9 mouse cellular contexts compared by ENCODE assay signal in the genomic region with DNA sequence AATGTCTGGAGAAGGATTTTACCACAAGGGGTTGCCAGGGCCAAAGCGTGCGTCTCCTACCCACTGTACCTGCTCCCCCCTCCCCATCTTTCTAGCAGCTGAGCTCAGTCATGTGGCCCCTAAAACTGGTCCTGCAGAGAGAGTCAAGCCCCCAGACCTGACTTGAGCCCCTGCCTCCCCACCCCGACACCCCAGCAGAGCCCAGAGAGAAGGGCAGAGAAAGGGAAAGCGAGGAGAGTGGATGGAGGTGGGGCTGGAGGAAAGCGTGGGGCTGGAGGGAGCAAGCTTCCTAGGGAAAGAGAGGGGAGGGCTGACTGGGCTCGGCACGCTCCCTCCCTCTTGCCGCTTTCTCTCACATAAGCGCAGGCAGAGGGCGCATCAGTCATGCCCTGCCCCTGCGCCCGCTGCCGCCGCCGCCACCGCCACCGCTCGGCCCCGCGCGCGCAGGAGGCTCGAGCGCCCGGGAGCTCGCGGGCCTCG. TPM values are rescaled to one million over a fixed set of nuclear protein-coding genes. Genes with fewer than 3 reads are reported as not detected.
DNase-seq lines count a peak whose midpoint lies in the region; ATAC-seq and TF ChIP-seq lines count a peak whose summit lies in the region.
"Had no signal": no experiment of that assay in that cellular context is flagged by ENCODE, and none has a peak within 500 bp of the region (broad histone marks: within the 10 kb centered on the region; RNA-seq: fewer than 3 reads in every experiment).

No protein-coding gene starts in this region.

- peak; percentile 48 for TF ChIP-seq CTCF in hindbrain, postnatal 0 days (IDR thresholded peaks at IDR 0.05; ENCODE audit: low read depth)

- no peaks in the 10 kb centered on the region for H3K4me1 ChIP-seq in hindbrain, postnatal 0 days (ENCODE audit: insufficient read depth, low read length)

- peak; percentile 93 for ATAC-seq in hindbrain, postnatal 0 days
- peak; percentile 73 for ATAC-seq in megakaryocyte progenitor cell, adult 5-6 weeks (replicated peaks; ENCODE audit: poor library complexity)

- peak overlapping the region; percentile 90 for H3K4me3 ChIP-seq in hindbrain, postnatal 0 days (ENCODE audit: low read length)

- H3K4me2 ChIP-seq in hindbrain, postnatal 0 days (ENCODE audit: low read depth, low read length), result peak overlapping the region; percentile 67

- DNase-seq in layer of hippocampus, adult 11-12 months (ENCODE audit: low spot score), result peak; percentile 23
- DNase-seq in layer of hippocampus, adult 9-10 months (ENCODE audit: low spot score), result no peak
- peak; percentile 20 for DNase-seq in cerebellum, adult 8-10 months
- peak; percentile 68 for DNase-seq in forelimb bud, embryonic 11.5 days (ENCODE audit: low read depth, low spot score)
- DNase-seq in hindbrain, postnatal 0 days (ENCODE audit: low spot score), result peak; percentile 83
- peak; percentile 38 to 45 for DNase-seq in left cerebral cortex, postnatal 36 days (ENCODE audit: low spot score in 2 of 2)
- peak; percentile 64 to 67 for DNase-seq in right cerebral cortex, postnatal 10 days (ENCODE audit: low spot score in 2 of 2)

- H3K27ac ChIP-seq in hindbrain, postnatal 0 days, result peak overlapping the region; percentile 77

- intact Hi-C loops in left cerebral cortex, postnatal 36 days (cut with DNase I), result loop anchor here (5.0 kb wide), 1 partner anchor 415 kb away; no protein-coding TSS in a partner anchor

- no peaks in the 10 kb centered on the region for H3K36me3 ChIP-seq in hindbrain, postnatal 0 days (ENCODE audit: insufficient read depth, low read length)

- no peaks in the 10 kb centered on the region for H3K9me3 ChIP-seq in hindbrain, postnatal 0 days (ENCODE audit: low read length)

- H3K27me3 ChIP-seq in hindbrain, postnatal 0 days (ENCODE audit: insufficient read depth, low read length), result no peaks in the 10 kb centered on the region

- 1% methylated on average over 14 of the region's 28 CpGs for WGBS in hindbrain, postnatal 0 days

- H3K9ac ChIP-seq in hindbrain, postnatal 0 days (replicated peaks; ENCODE audit: low read length), result peak overlapping the region; percentile 74

RNA-seq across cellular contexts. Expression of a gene that starts 0.6 kb away (rescaled TPM):
- total RNA-seq in hindbrain, postnatal 0 days (2014; rRNA removed), result 4.2 and 6.9 TPM in 2 replicates
- 4.3 and 5.0 TPM in 2 replicates for polyA plus RNA-seq in hindbrain, postnatal 0 days (2015; fragmentation: Nextera tagmentation; extraction: Ambion mirVana)
- 1 to 10 TPM; 3.8 to 4.0 TPM for total RNA-seq in left cerebral cortex, postnatal 36 days (2021)
- 1.2 TPM in 2 replicates for total RNA-seq in megakaryocyte progenitor cell, adult 5-6 weeks (2015)
- 0.37 TPM in 1 of 2 replicates, not detected in the other for total RNA-seq in megakaryocyte progenitor cell, adult 5-6 weeks (2017)
- total RNA-seq: MEL had no signal
